Mouse (Mus musculus) liver, embryonic 13.5 days (tissue): Measurements from ENCODE around the gene Slc5a3. TPM values are rescaled to one million over a fixed set of nuclear protein-coding genes. Genes with fewer than 3 reads are reported as not detected.
"Not testable (repeated sequence)": the region's sequence is repeated elsewhere in the genome, so short reads cannot be mapped to it uniquely, and the experiment has no call there.

Source experiments
- ATAC-seq: fragments of 200-750 bp; cut with Nextera tagmentation; 2 replicates; pipeline ENCODE4 v1.8.0; 2017; ENCODE audit warnings: low read depth, mild to moderate bottlenecking, moderate number of reproducible peaks, moderate library complexity
- DNase-seq: peaks from one replicate; pipeline ENCODE4 v3.0.0; 2022
- H3K27ac ChIP-seq: fragments of 300-500 bp; sonication (generic); 2 replicates; pipeline ENCODE4 v1.5.1; 2015; ENCODE audit warnings: moderate library complexity, mild to moderate bottlenecking, inconsistent platforms
- H3K27me3 ChIP-seq: fragments of 300-500 bp; sonication (generic); 2 replicates; pipeline ENCODE4 v1.6.1; 2015; ENCODE audit warnings: mild to moderate bottlenecking, inconsistent platforms
- H3K36me3 ChIP-seq: fragments of 300-500 bp; sonication (generic); 2 replicates; pipeline ENCODE4 v1.6.1; 2015; ENCODE audit warnings: mild to moderate bottlenecking, inconsistent platforms
- H3K4me1 ChIP-seq: fragments of 300-500 bp; sonication (generic); replicated peaks from 2 replicates; pipeline ENCODE4 v1.6.1; 2015; ENCODE audit warnings: inconsistent platforms
- H3K4me2 ChIP-seq: fragments of 300-500 bp; sonication (generic); 2 replicates; pipeline ENCODE4 v1.6.1; 2015; ENCODE audit warnings: inconsistent platforms, mild to moderate bottlenecking, moderate library complexity
- H3K4me3 ChIP-seq: fragments of 300-500 bp; sonication (generic); replicated peaks from 2 replicates; pipeline ENCODE4 v1.5.1; 2015; ENCODE audit warnings: mild to moderate bottlenecking, inconsistent platforms
- H3K9ac ChIP-seq: fragments of 300-500 bp; sonication (generic); 2 replicates; pipeline ENCODE4 v1.6.1; 2015; ENCODE audit warnings: mild to moderate bottlenecking, inconsistent platforms
- H3K9me3 ChIP-seq: fragments of 300-500 bp; sonication (generic); replicated peaks from 2 replicates; pipeline ENCODE4 v1.6.1; 2016; ENCODE audit warnings: inconsistent platforms
- WGBS: fragments of 180-500 bp; shearing (Covaris S2); methylation state at CpG from one replicate; pipeline ENCODE4 v1.1.7; 2015; ENCODE audit not compliant: insufficient replicate concordance; 5-methylcytosine and 5-hydroxymethylcytosine counted together
- polyA plus RNA-seq: library from polyadenylated mRNA; unstranded; fragments of >200 nt; fragmentation: Nextera tagmentation; extraction: Ambion mirVana; gene quantifications from 2 replicates; pipeline ENCODE4 v1.2.1, GENCODE M21; 2015

Gene Slc5a3
- polyA plus RNA-seq, 1 experiment from 2014 or later, result 0.96 TPM

GRCm38 (mm10) chr16:92064801-92065200, 6.7 kb downstream of the Slc5a3 start:
- WGBS, result 62% methylated on average over 2 of the region's 2 CpGs
- Histone ChIP-seq H3K9ac (no peak overlapping the region), H3K36me3 (peaks cover 58% of the 10 kb centered on the region), H3K9me3 (no peaks in the 10 kb centered on the region), H3K4me3 (no peak overlapping the region), H3K4me1 (peaks cover 11% of the 10 kb centered on the region), H3K27me3 (no peaks in the 10 kb centered on the region), H3K4me2 (no peak overlapping the region), H3K27ac (no peak overlapping the region)
- ATAC-seq (no peak), DNase-seq (no peak)

GRCm38 (mm10) chr16:92070338-92070737, 12.2 kb downstream of the Slc5a3 start:
- ATAC-seq (no peak), DNase-seq (no peak)
- H3K4me1 ChIP-seq, result no peaks in the 10 kb centered on the region
- no peaks in the 10 kb centered on the region for H3K27me3 ChIP-seq
- no peak overlapping the region for H3K4me2 ChIP-seq
- H3K27ac ChIP-seq, result no peak overlapping the region
- peaks cover 48% of the 10 kb centered on the region for H3K36me3 ChIP-seq
- H3K9ac ChIP-seq, result no peak overlapping the region
- H3K9me3 ChIP-seq, result no peaks in the 10 kb centered on the region
- 74% methylated on average over 8 of the region's 8 CpGs for WGBS
- H3K4me3 ChIP-seq, result no peak overlapping the region

GRCm38 (mm10) chr16:92076797-92077196, 18.7 kb downstream of the Slc5a3 start:
- DNase-seq (no peak), ATAC-seq (no peak)
- Histone ChIP-seq H3K27ac (no peak overlapping the region), H3K4me3 (no peak overlapping the region), H3K9me3 (no peaks in the 10 kb centered on the region), H3K9ac (no peak overlapping the region), H3K27me3 (no peaks in the 10 kb centered on the region), H3K4me2 (no peak overlapping the region), H3K4me1 (no peaks in the 10 kb centered on the region), H3K36me3 (peaks cover 27% of the 10 kb centered on the region)
- whole genome bisulfite sequencing, result 82% methylated on average over 8 of the region's 8 CpGs

GRCm38 (mm10) chr16:92083771-92084453, 25.8 kb downstream of the Slc5a3 start:
- DNase-seq (no peak), ATAC-seq (no peak)
- H3K9me3 ChIP-seq, result no peaks in the 10 kb centered on the region
- H3K27me3 ChIP-seq, result no peaks in the 10 kb centered on the region
- no peak overlapping the region for H3K4me2 ChIP-seq
- WGBS, result 82% methylated on average over 10 of the region's 10 CpGs
- H3K36me3 ChIP-seq, result peaks cover 16% of the 10 kb centered on the region
- no peak overlapping the region for H3K27ac ChIP-seq
- H3K4me1 ChIP-seq, result peaks cover under 1% of the 10 kb centered on the region; the same call in 1 of the 2 replicates
- H3K4me3 ChIP-seq, result no peak overlapping the region
- no peak overlapping the region for H3K9ac ChIP-seq

- Histone ChIP-seq H3K4me1 (peaks cover 5% of the 10 kb centered on the region; the same call in 1 of the 2 replicates), H3K27me3 (no peaks in the 10 kb centered on the region), H3K9ac (no peak overlapping the region), H3K4me3 (no peak overlapping the region), H3K27ac (no peak overlapping the region), H3K4me2 (no peak overlapping the region), H3K9me3 (no peaks in the 10 kb centered on the region), H3K36me3 (no peaks in the 10 kb centered on the region)
- ATAC-seq, result no peak
- WGBS, result 33% methylated on average over 3 of the region's 3 CpGs
- DNase-seq, result no peak
Observed at GRCm38 (mm10) chr16:92089225-92089624, 31.1 kb downstream of the Slc5a3 start.

GRCm38 (mm10) chr16:92091876-92092275, 33.8 kb downstream of the Slc5a3 start:
- Histone ChIP-seq H3K9me3 (no peaks in the 10 kb centered on the region), H3K36me3 (no peaks in the 10 kb centered on the region), H3K9ac (no peak overlapping the region), H3K4me3 (no peak overlapping the region), H3K27ac (no peak overlapping the region), H3K4me2 (no peak overlapping the region), H3K4me1 (peaks cover 5% of the 10 kb centered on the region; the same call in 1 of the 2 replicates), H3K27me3 (no peaks in the 10 kb centered on the region)
- ATAC-seq, result no peak
- DNase-seq, result no peak
- WGBS, result 73% methylated on average over 5 of the region's 5 CpGs

- Histone ChIP-seq H3K9me3 (no peaks in the 10 kb centered on the region), H3K4me2 (no peak overlapping the region), H3K27ac (no peak overlapping the region), H3K27me3 (no peaks in the 10 kb centered on the region), H3K4me3 (no peak overlapping the region), H3K9ac (no peak overlapping the region), H3K4me1 (no peaks in the 10 kb centered on the region), H3K36me3 (0 out of 2 replicates have a peak, but pooled peaks cover 9% of the 10 kb centered on the region)
- DNase-seq (no peak), ATAC-seq (no peak)
- WGBS, result 77% methylated on average over 10 of the region's 10 CpGs
Observed at GRCm38 (mm10) chr16:92098351-92099051, 40.4 kb downstream of the Slc5a3 start.

GRCm38 (mm10) chr16:92099598-92099997, 41.5 kb downstream of the Slc5a3 start:
- no peaks in the 10 kb centered on the region for H3K27me3 ChIP-seq
- ATAC-seq (no peak), DNase-seq (no peak)
- H3K9ac ChIP-seq, result no peak overlapping the region
- no peaks in the 10 kb centered on the region for H3K4me1 ChIP-seq
- no peak overlapping the region for H3K4me3 ChIP-seq
- WGBS, result 79% methylated on average over 16 of the region's 16 CpGs
- H3K36me3 ChIP-seq, result 0 out of 2 replicates have a peak, but pooled peaks cover 9% of the 10 kb centered on the region
- H3K9me3 ChIP-seq, result no peaks in the 10 kb centered on the region
- no peak overlapping the region for H3K4me2 ChIP-seq
- no peak overlapping the region for H3K27ac ChIP-seq

GRCm38 (mm10) chr16:92100111-92100510, 42.0 kb downstream of the Slc5a3 start:
- Histone ChIP-seq H3K27ac (no peak overlapping the region), H3K9me3 (no peaks in the 10 kb centered on the region), H3K4me1 (no peaks in the 10 kb centered on the region), H3K4me3 (no peak overlapping the region), H3K27me3 (no peaks in the 10 kb centered on the region), H3K36me3 (0 out of 2 replicates have a peak, but pooled peaks cover 9% of the 10 kb centered on the region), H3K4me2 (no peak overlapping the region), H3K9ac (no peak overlapping the region)
- WGBS, result 69% methylated on average over 4 of the region's 4 CpGs
- DNase-seq (no peak), ATAC-seq (no peak)

GRCm38 (mm10) chr16:92102115-92102514, 44.0 kb downstream of the Slc5a3 start:
- Histone ChIP-seq H3K27me3 (no peaks in the 10 kb centered on the region), H3K9me3 (no peaks in the 10 kb centered on the region), H3K36me3 (0 out of 2 replicates have a peak, but pooled peaks cover 9% of the 10 kb centered on the region), H3K4me2 (no peak overlapping the region), H3K4me3 (no peak overlapping the region), H3K9ac (no peak overlapping the region), H3K27ac (no peak overlapping the region), H3K4me1 (no peaks in the 10 kb centered on the region)
- no peak for DNase-seq
- ATAC-seq, result no peak
- WGBS, result 78% methylated on average over 5 of the region's 5 CpGs

- DNase-seq, H3K9me3 ChIP-seq, H3K36me3 ChIP-seq, H3K4me3 ChIP-seq, H3K27ac ChIP-seq, H3K27me3 ChIP-seq, ATAC-seq, H3K4me1 ChIP-seq, H3K4me2 ChIP-seq, H3K9ac ChIP-seq: not testable (repeated sequence)
- 78% methylated on average over 7 of the region's 7 CpGs for WGBS
Observed at GRCm38 (mm10) chr16:92102931-92103330, 44.8 kb downstream of the Slc5a3 start.
